ENCODE assay signal across 8 mouse cellular contexts in the genomic region with DNA sequence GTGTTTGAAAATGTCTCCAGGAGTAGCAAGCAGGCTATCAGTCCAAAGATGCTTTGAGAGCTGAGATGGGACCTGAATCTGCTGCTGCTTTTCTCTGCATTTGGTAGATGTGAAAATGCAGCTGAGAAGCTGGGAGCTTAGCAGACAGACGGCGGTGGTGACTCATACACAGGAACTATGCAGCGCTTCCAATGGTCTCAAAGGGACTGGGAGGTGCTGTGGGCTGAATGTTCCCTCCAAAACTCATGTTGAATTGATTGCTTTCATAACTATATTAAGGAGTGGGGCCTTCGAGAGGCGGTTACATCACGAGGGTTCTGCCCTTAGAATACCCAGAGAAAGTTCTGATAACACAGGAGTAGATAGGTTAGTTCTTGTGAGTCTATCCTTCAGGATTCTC.
A peak's percentile ranks its signal among the peaks of the same experiment; 100 is the strongest.
DNase-seq lines count a peak whose midpoint lies in the region; ATAC-seq lines count a peak whose summit lies in the region.

No protein-coding gene starts in this region.

- ATAC-seq in kidney, embryonic 16.5 days (ENCODE audit: low FRiP score, low TSS enrichment) = no peak
- peak; percentile 60; the same call in 1 of the 2 replicates for ATAC-seq in stomach, embryonic 16.5 days (ENCODE audit: insufficient read depth, low FRiP score)

- 60% methylated on average over 6 of the region's 6 CpGs for WGBS in kidney, embryonic 16.5 days
- 24% methylated on average over 6 of the region's 6 CpGs for WGBS in stomach, embryonic 16.5 days

- H3K9ac ChIP-seq in kidney, embryonic 16.5 days (replicated peaks; ENCODE audit: low read length) = no peak overlapping the region
- no peak overlapping the region for H3K9ac ChIP-seq in stomach, embryonic 16.5 days (ENCODE audit: low read length)

- H3K4me1 ChIP-seq in kidney, embryonic 16.5 days (ENCODE audit: insufficient read depth, low read length) = no peaks in the 10 kb centered on the region
- no peaks in the 10 kb centered on the region for H3K4me1 ChIP-seq in stomach, embryonic 16.5 days (ENCODE audit: control insufficient read depth, insufficient read depth, low read length)

- H3K4me3 ChIP-seq in kidney, embryonic 16.5 days (ENCODE audit: low read length) = no peak overlapping the region
- no peak overlapping the region for H3K4me3 ChIP-seq in stomach, embryonic 16.5 days (replicated peaks; ENCODE audit: low read length)

- H3K27ac ChIP-seq in kidney, embryonic 16.5 days (ENCODE audit: low read length) = no peak overlapping the region
- H3K27ac ChIP-seq in stomach, embryonic 16.5 days (ENCODE audit: low read length) = peak overlapping the region; percentile 27

- H3K36me3 ChIP-seq in kidney, embryonic 16.5 days (ENCODE audit: insufficient read depth, low read length) = no peaks in the 10 kb centered on the region
- H3K36me3 ChIP-seq in stomach, embryonic 16.5 days (ENCODE audit: control insufficient read depth, insufficient read depth, low read length) = no peaks in the 10 kb centered on the region

- 0 out of 2 replicates have a peak overlapping the region, but pooled peaks have one; percentile 8 for H3K4me2 ChIP-seq in kidney, embryonic 16.5 days (replicated peaks; ENCODE audit: low read depth, low read length)
- peak overlapping the region; percentile 15 for H3K4me2 ChIP-seq in stomach, embryonic 16.5 days (ENCODE audit: low read depth, low read length)

- H3K9me3 ChIP-seq in kidney, embryonic 16.5 days (ENCODE audit: low read length) = no peaks in the 10 kb centered on the region
- H3K9me3 ChIP-seq in stomach, embryonic 16.5 days (replicated peaks; ENCODE audit: control insufficient read depth, low read length) = no peaks in the 10 kb centered on the region

- no peak for DNase-seq in kidney, adult 9 months
- peak; percentile 55 for DNase-seq in Muller cell, postnatal 12 days (ENCODE audit: inconsistent ontology term)
- DNase-seq in frontal cortex, adult 2 months (ENCODE audit: extremely low spot score in 1 of 2, low spot score in 1 of 2) = peak; percentile 39 to 62
- peak; percentile 11 to 52 for DNase-seq in left cerebral cortex, adult 18-20 months (ENCODE audit: low spot score in 2 of 2)
- DNase-seq in cerebellum, adult 8-10 months = no peak
- no peak for DNase-seq in cerebellum, adult 11-12 months

- peaks cover 44% of the 10 kb centered on the region for H3K27me3 ChIP-seq in kidney, embryonic 16.5 days (ENCODE audit: insufficient read depth, low read length)
- no peaks in the 10 kb centered on the region; the same call in 1 of the 2 replicates for H3K27me3 ChIP-seq in stomach, embryonic 16.5 days (ENCODE audit: control insufficient read depth, insufficient read depth, low read length)

Comparison
In these comparisons a context has a peak if more than half of its experiments do, and no peak if none do; other contexts are left out.
1. DNase-seq: peak in Muller cell, postnatal 12 days (single experiment), frontal cortex, adult 2 months (2 of 2) and left cerebral cortex, adult 18-20 months (2 of 2); none in kidney, adult 9 months (single experiment), cerebellum, adult 8-10 months (single experiment) and cerebellum, adult 11-12 months (single experiment).